Mouse (Mus musculus) gastrocnemius, postnatal 10 days (tissue): ENCODE results near the gene Neu1. TPM values are rescaled to one million over a fixed set of nuclear protein-coding genes. Genes with fewer than 3 reads are reported as not detected.
"Not testable (repeated sequence)": the region's sequence is repeated elsewhere in the genome, so short reads cannot be mapped to it uniquely, and the experiment has no call there.

Experiments used
- DNase-seq: peaks from one replicate; pipeline ENCODE4 v3.0.0; 2021; ENCODE audit warnings: mixed read lengths
- total RNA-seq, 2 experiments: library from RNA; stranded (reverse); gene quantifications; 2 replicates each; pipeline ENCODE4 v1.2.3; 2021

Neu1 gene
- total RNA-seq, 2 experiments from 2014 or later, result 8.3 to 8.9 TPM

- not testable (repeated sequence) for DNase-seq
These were observed 17.9 kb downstream of the Neu1 start for GRCm38 (mm10) chr17:34948721-34949552.

GRCm38 (mm10) chr17:34949553-34949969, 18.5 kb downstream of the Neu1 start:
- DNase-seq, result no peak

- DNase-seq, result no peak
These were observed 19.7 kb downstream of the Neu1 start for GRCm38 (mm10) chr17:34950514-34951455.

- DNase-seq, result no peak
These were observed 20.8 kb downstream of the Neu1 start for GRCm38 (mm10) chr17:34951636-34952377.

- DNase-seq, result peak; percentile 84
These were observed 21.5 kb downstream of the Neu1 start for GRCm38 (mm10) chr17:34952378-34953040.

- no peak for DNase-seq
These were observed 22.2 kb downstream of the Neu1 start for GRCm38 (mm10) chr17:34953258-34953657.

GRCm38 (mm10) chr17:34953904-34954303, 22.9 kb downstream of the Neu1 start:
- no peak for DNase-seq

GRCm38 (mm10) chr17:34954831-34955230, 23.8 kb downstream of the Neu1 start:
- no peak for DNase-seq

- DNase-seq, result no peak
These were observed 24.8 kb downstream of the Neu1 start for GRCm38 (mm10) chr17:34955884-34956283.

- DNase-seq, result no peak
These were observed 25.3 kb downstream of the Neu1 start for GRCm38 (mm10) chr17:34956340-34956739.

- DNase-seq, result not testable (repeated sequence)
These were observed 26.2 kb downstream of the Neu1 start for GRCm38 (mm10) chr17:34957291-34957690.

GRCm38 (mm10) chr17:34957966-34958365, 26.9 kb downstream of the Neu1 start:
- not testable (repeated sequence) for DNase-seq

- not testable (repeated sequence) for DNase-seq
These were observed 27.7 kb downstream of the Neu1 start for GRCm38 (mm10) chr17:34958734-34959129.

GRCm38 (mm10) chr17:34959130-34959778, 28.2 kb downstream of the Neu1 start, which contains the start of gene Hspa1b:
Gene Hspa1b (minus strand): TSS chr17:34959238.
- peak; percentile 61 for DNase-seq

GRCm38 (mm10) chr17:34959881-34960515, 28.9 kb downstream of the Neu1 start:
- no peak for DNase-seq

GRCm38 (mm10) chr17:34960702-34961493, 29.8 kb downstream of the Neu1 start:
- no peak for DNase-seq

GRCm38 (mm10) chr17:34962125-34962524, 31.1 kb downstream of the Neu1 start:
- no peak for DNase-seq

- no peak for DNase-seq
These were observed 31.8 kb downstream of the Neu1 start for GRCm38 (mm10) chr17:34962841-34963240.

GRCm38 (mm10) chr17:34964640-34965049, 33.6 kb downstream of the Neu1 start:
- no peak for DNase-seq

- no peak for DNase-seq
These were observed 34.6 kb downstream of the Neu1 start for GRCm38 (mm10) chr17:34965627-34966026.
